Mouse (Mus musculus) spleen, embryonic (tissue): Measurements from ENCODE around the gene Cdk13.

Source experiments
- CTCF ChIA-PET: fragments of 350-600 bp; sonication (Branson Sonifier 250); formaldehyde crosslinking; loops from one replicate; lab custom pipeline; 2022; lab: Charles Lee

The Cdk13 gene

GRCm38 (mm10) chr13:17772574-17772973, 32.3 kb downstream of the Cdk13 start:
- CTCF ChIA-PET, result no interaction called here

- CTCF ChIA-PET, result no interaction called here
Measured at GRCm38 (mm10) chr13:17762405-17762804, 42.5 kb downstream of the Cdk13 start.

- CTCF ChIA-PET, result no interaction called here
Measured at GRCm38 (mm10) chr13:17754997-17755396, 49.9 kb downstream of the Cdk13 start.

GRCm38 (mm10) chr13:17728798-17729197, 76.1 kb downstream of the Cdk13 start:
- CTCF ChIA-PET, result no interaction called here

- CTCF ChIA-PET, result no interaction called here
Measured at GRCm38 (mm10) chr13:17727922-17728321, 77.0 kb downstream of the Cdk13 start.

GRCm38 (mm10) chr13:17717357-17717756, 87.5 kb downstream of the Cdk13 start:
- CTCF ChIA-PET, result no interaction called here

- CTCF ChIA-PET, result no interaction called here
Measured at GRCm38 (mm10) chr13:17708784-17709311, 96.0 kb downstream of the Cdk13 start.

- CTCF ChIA-PET, result no interaction called here
Measured at GRCm38 (mm10) chr13:17705188-17705826, 99.6 kb downstream of the Cdk13 start.

GRCm38 (mm10) chr13:17702311-17702710, 102.6 kb downstream of the Cdk13 start:
- CTCF ChIA-PET, result no interaction called here

- CTCF ChIA-PET, result no interaction called here
Measured at GRCm38 (mm10) chr13:17701322-17701721, 103.6 kb downstream of the Cdk13 start.

- CTCF ChIA-PET, result no interaction called here
Measured at GRCm38 (mm10) chr13:17700090-17700715, 104.7 kb downstream of the Cdk13 start.

- CTCF ChIA-PET, result no interaction called here
Measured at GRCm38 (mm10) chr13:17695898-17696580, 108.9 kb downstream of the Cdk13 start.

- CTCF ChIA-PET, result no interaction called here
Measured at GRCm38 (mm10) chr13:17694911-17695699, 109.8 kb downstream of the Cdk13 start, which contains the start of the genes Mplkip and Sugct. TSS of gene Mplkip (plus strand) at chr13:17695192. TSS of gene Sugct (minus strand) at chr13:17695553.

- CTCF ChIA-PET, result no interaction called here
Measured at GRCm38 (mm10) chr13:17694414-17694813, 110.5 kb downstream of the Cdk13 start.

- CTCF ChIA-PET, result interaction anchor here (0.6 kb wide), 1 partner anchor 32 kb away, joined by 4 read pairs; no protein-coding TSS in a partner anchor
Measured at GRCm38 (mm10) chr13:17693816-17694215, 111.1 kb downstream of the Cdk13 start.

GRCm38 (mm10) chr13:17691436-17691835, 113.5 kb downstream of the Cdk13 start:
- CTCF ChIA-PET, result no interaction called here

- CTCF ChIA-PET, result no interaction called here
Measured at GRCm38 (mm10) chr13:17690686-17691085, 114.2 kb downstream of the Cdk13 start.

GRCm38 (mm10) chr13:17689461-17689860, 115.4 kb downstream of the Cdk13 start:
- CTCF ChIA-PET, result no interaction called here

GRCm38 (mm10) chr13:17671122-17671521, 133.8 kb downstream of the Cdk13 start:
- CTCF ChIA-PET, result no interaction called here

GRCm38 (mm10) chr13:17667380-17667779, 137.5 kb downstream of the Cdk13 start:
- CTCF ChIA-PET, result no interaction called here
